Mouse (Mus musculus) 3134 (cell line): ENCODE data around the gene Nr1h3.

Experiments
- DNase-seq: peaks from one replicate; pipeline ENCODE4 v3.0.0-alpha.2; 2011; ENCODE audit warnings: low spot score; ENCODE audit not compliant: insufficient read length; ENCODE audit errors: extremely low read depth

Nr1h3 gene

DNA sequence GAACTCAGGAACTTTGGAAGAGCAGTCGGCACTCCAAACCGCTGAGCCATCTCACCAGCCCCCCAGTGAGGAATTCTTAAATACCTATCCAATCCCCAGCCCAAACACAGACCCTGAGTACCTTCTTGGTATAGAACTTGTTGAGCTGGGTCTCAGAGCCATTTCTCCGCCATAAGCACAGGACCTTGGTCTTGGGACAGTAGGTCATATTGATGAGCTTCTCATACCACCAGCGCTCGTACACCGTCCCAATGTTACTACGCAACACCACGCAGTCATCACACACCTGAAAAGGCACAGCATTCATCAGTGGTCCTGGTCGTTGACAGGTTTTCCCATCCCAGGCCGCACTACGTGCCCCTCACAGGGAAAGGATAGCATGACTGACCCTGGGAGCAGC, 59.2 kb downstream of the Nr1h3 start:
- DNase-seq, result no peak

DNA sequence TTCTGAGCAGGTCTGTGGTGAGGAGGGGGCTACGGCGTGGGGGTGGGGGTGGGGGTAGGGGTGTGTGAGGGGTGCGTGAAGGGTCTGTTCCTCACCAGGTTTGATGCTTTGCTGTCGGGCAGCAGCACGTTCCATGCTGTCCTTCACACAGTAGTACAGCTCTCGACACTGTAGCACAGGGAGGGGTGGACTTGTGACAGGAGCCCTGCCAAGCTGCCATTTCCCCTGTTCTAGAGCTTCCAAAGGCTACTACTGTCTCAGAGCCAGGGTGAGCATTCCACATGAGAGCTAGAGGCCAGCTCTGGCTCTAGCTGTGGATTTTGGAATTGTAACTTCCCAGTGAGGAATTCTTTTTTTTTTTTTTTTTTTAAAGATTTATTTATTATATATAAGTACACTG, 59.7 kb downstream of the Nr1h3 start:
- no peak for DNase-seq

DNA sequence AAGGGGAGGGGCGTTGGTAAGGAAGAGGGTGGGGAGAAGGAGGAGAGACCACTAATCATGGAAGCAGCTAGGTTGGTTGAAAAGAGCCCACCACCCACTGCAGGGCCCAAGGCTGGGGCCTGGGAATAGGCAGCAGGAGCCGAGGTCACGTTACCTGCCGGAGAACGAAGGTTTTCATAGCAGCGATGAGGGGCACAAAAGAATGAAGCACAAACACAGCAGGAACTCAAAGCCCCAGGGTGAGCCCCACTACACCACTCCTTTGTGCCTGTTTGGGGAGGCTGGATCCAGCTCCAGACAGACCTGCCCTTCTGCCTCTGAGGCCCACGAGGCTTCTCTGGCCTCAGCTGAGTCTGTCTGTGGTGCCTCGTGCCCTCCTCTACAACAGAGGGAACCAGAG, 62.9 kb downstream of the Nr1h3 start:
- DNase-seq, result no peak

DNA sequence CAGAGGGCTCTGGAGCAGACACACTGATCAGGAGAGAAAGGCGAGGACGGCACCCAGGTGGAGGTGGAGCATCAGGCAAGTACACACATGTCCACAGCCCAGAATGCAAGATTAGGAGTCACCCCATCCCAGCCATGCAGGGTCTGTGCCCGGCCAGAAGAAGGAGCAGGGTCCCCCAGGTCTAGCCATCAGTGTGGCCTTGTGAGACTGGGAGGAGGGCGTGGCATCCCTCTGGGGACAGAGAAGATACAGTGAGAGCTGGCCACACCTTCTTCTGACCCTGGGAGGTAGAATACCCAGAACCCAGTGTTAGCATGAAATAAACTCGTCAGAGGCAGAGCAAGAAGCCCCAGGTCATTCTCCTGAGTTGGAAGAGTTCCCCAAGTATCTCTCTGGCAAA, 63.3 kb downstream of the Nr1h3 start:
- no peak for DNase-seq

DNA sequence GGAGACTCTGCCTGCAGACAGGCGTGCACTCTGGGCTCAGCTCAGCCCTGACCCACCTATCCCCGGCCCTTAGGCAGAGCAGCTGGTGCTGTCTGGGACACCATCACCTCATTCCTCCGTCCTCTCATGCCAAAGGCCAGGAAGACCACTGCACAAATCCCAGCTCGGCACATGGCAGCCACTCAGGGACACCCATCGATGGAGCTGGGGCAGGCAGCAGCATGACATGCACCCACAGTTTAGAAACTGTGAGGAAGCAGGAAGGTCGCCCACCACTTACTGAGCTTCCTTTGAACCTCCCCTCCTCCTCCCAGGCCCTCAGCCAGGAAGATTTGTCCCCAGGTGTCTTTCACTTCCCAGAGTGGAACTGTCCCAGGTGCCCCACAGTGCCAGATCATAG, 65.2 kb downstream of the Nr1h3 start:
- no peak for DNase-seq

DNA sequence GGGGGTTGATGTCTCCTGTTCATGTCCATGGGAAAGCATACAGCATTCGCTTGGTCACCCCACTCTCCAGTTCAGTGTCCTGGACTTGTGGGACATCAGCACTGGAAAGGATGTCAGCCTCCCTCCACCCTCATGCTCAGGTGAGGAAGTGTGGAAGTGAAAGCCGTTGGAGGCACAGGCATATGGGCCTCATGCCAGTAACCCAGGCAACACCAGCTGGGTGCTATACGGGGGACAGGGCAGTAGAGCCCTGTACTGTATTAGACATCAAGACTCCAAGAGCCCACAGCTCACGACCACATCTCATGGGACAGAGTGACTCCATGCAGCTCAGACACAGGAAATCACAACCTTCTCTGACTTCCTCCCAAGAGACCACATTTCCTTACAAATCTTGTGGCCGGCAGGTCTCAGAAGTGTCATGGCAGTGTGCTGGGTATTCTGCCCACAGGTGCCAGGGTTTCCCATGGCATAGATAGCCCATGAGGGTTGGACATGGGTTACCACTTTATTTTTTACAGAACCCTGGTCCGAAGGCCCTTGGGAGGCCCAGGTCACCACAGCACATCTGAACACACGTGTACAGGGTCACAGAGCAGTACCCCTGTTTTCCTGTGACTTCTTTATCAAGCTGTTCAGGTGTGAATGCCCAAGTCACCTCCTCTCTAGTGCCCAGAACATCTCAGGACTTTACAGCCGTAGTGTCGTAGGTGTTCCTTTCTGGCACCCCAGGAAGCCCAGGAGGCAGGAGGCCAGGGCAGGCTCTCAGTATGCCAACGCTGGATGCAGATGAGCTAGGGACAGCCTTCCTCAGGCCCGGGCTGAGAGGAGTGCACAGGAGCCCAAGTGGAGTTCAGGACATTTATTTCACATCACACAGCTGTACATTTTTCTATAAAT, 65.9 kb downstream of the Nr1h3 start:
- no peak for DNase-seq
